Mouse (Mus musculus): ENCODE data around the gene H2afy.

H2afy gene

GRCm38 (mm10) chr13:56136200-56136599 lies at the start of gene H2afy:
TSS of gene H2afy (minus strand) at chr13:56136361.
- DNase-seq (ENCODE audit: low read depth, low spot score) = no peak

GRCm38 (mm10) chr13:56183687-56184086 lies 47.5 kb upstream of the H2afy start:
- DNase-seq (ENCODE audit: low read depth, low spot score) = no peak

- DNase-seq (ENCODE audit: low read depth, low spot score) = no peak
Observed at GRCm38 (mm10) chr13:56181424-56181823, 45.3 kb upstream of the H2afy start.

GRCm38 (mm10) chr13:56178416-56179035 lies 42.4 kb upstream of the H2afy start, which contains the start of gene Tifab:
TSS of gene Tifab (minus strand) at chr13:56178885.
- DNase-seq (ENCODE audit: low read depth, low spot score) = no peak

- no peak for DNase-seq (ENCODE audit: low read depth, low spot score)
Observed at GRCm38 (mm10) chr13:56176310-56176709, 40.1 kb upstream of the H2afy start.

- DNase-seq (ENCODE audit: low read depth, low spot score) = no peak
Observed at GRCm38 (mm10) chr13:56175848-56176247, 39.7 kb upstream of the H2afy start.

GRCm38 (mm10) chr13:56172901-56173545 lies 36.9 kb upstream of the H2afy start:
- DNase-seq (ENCODE audit: low read depth, low spot score) = no peak

- DNase-seq (ENCODE audit: low read depth, low spot score) = no peak
Observed at GRCm38 (mm10) chr13:56172106-56172505, 35.9 kb upstream of the H2afy start.

GRCm38 (mm10) chr13:56168403-56168781 lies 32.2 kb upstream of the H2afy start:
- no peak for DNase-seq (ENCODE audit: low read depth, low spot score)

- peak; percentile 25 for DNase-seq (ENCODE audit: low read depth, low spot score)
Observed at GRCm38 (mm10) chr13:56167446-56168402, 31.6 kb upstream of the H2afy start.

GRCm38 (mm10) chr13:56165561-56165960 lies 29.4 kb upstream of the H2afy start:
- DNase-seq (ENCODE audit: low read depth, low spot score) = no peak

GRCm38 (mm10) chr13:56164372-56164771 lies 28.2 kb upstream of the H2afy start:
- DNase-seq (ENCODE audit: low read depth, low spot score) = no peak

GRCm38 (mm10) chr13:56163751-56164150 lies 27.6 kb upstream of the H2afy start:
- no peak for DNase-seq (ENCODE audit: low read depth, low spot score)

GRCm38 (mm10) chr13:56162859-56163258 lies 26.7 kb upstream of the H2afy start:
- no peak for DNase-seq (ENCODE audit: low read depth, low spot score)

- DNase-seq (ENCODE audit: low read depth, low spot score) = no peak
Observed at GRCm38 (mm10) chr13:56159614-56160363, 23.6 kb upstream of the H2afy start.

- DNase-seq (ENCODE audit: low read depth, low spot score) = peak; percentile 18
Observed at GRCm38 (mm10) chr13:56159016-56159601, 22.9 kb upstream of the H2afy start.

GRCm38 (mm10) chr13:56155671-56156070 lies 19.5 kb upstream of the H2afy start:
- no peak for DNase-seq (ENCODE audit: low read depth, low spot score)

- no peak for DNase-seq (ENCODE audit: low read depth, low spot score)
Observed at GRCm38 (mm10) chr13:56155048-56155447, 18.9 kb upstream of the H2afy start.

GRCm38 (mm10) chr13:56152773-56153460 lies 16.8 kb upstream of the H2afy start:
- DNase-seq (ENCODE audit: low read depth, low spot score) = no peak

- peak; percentile 81 for DNase-seq (ENCODE audit: low read depth, low spot score)
Observed at GRCm38 (mm10) chr13:56151404-56152226, 15.5 kb upstream of the H2afy start.

Data from CD4-positive helper T cell, adult 2 months (primary cell).